Mouse (Mus musculus): ENCODE results near the gene Ikbkg. TPM values are rescaled to one million over a fixed set of nuclear protein-coding genes. Genes with fewer than 3 reads are reported as not detected.

Gene Ikbkg
- polyA plus RNA-seq, 1 experiment from 2014 or later: 18.3 TPM

- H3K4me2 ChIP-seq (ENCODE audit: low read depth, low read length): no peak overlapping the region
- 81% methylated on average over 2 of the region's 2 CpGs for WGBS
- no peaks in the 10 kb centered on the region for H3K36me3 ChIP-seq (ENCODE audit: control insufficient read depth, insufficient read depth, low read length)
- no peaks in the 10 kb centered on the region for H3K9me3 ChIP-seq (ENCODE audit: control insufficient read depth, low read length)
- H3K9ac ChIP-seq (replicated peaks; ENCODE audit: low read depth, low read length): no peak overlapping the region
- no peaks in the 10 kb centered on the region for H3K4me1 ChIP-seq (ENCODE audit: control insufficient read depth, insufficient read depth, low read length)
- no peaks in the 10 kb centered on the region for H3K27me3 ChIP-seq (ENCODE audit: control insufficient read depth, insufficient read depth, low read length)
- ATAC-seq (ENCODE audit: low read depth): no peak
- H3K4me3 ChIP-seq (ENCODE audit: low read depth, low read length): no peak overlapping the region
- H3K27ac ChIP-seq (ENCODE audit: low read depth, low read length): no peak overlapping the region
These were observed 8.6 kb upstream of the Ikbkg start for GRCm38 (mm10) chrX:74384451-74384850.

GRCm38 (mm10) chrX:74388153-74388552, 4.9 kb upstream of the Ikbkg start:
- H3K4me2 ChIP-seq (ENCODE audit: low read depth, low read length): no peak overlapping the region
- H3K27me3 ChIP-seq (ENCODE audit: control insufficient read depth, insufficient read depth, low read length): no peaks in the 10 kb centered on the region
- peaks cover 3% of the 10 kb centered on the region; the same call in 1 of the 2 replicates for H3K4me1 ChIP-seq (ENCODE audit: control insufficient read depth, insufficient read depth, low read length)
- no peaks in the 10 kb centered on the region for H3K9me3 ChIP-seq (ENCODE audit: control insufficient read depth, low read length)
- no peak overlapping the region for H3K9ac ChIP-seq (replicated peaks; ENCODE audit: low read depth, low read length)
- no peak overlapping the region for H3K4me3 ChIP-seq (ENCODE audit: low read depth, low read length)
- H3K27ac ChIP-seq (ENCODE audit: low read depth, low read length): no peak overlapping the region
- H3K36me3 ChIP-seq (ENCODE audit: control insufficient read depth, insufficient read depth, low read length): no peaks in the 10 kb centered on the region
- ATAC-seq (ENCODE audit: low read depth): no peak

- H3K36me3 ChIP-seq (ENCODE audit: control insufficient read depth, insufficient read depth, low read length): no peaks in the 10 kb centered on the region
- no peak overlapping the region for H3K4me2 ChIP-seq (ENCODE audit: low read depth, low read length)
- no peak overlapping the region for H3K4me3 ChIP-seq (ENCODE audit: low read depth, low read length)
- H3K27me3 ChIP-seq (ENCODE audit: control insufficient read depth, insufficient read depth, low read length): no peaks in the 10 kb centered on the region
- H3K4me1 ChIP-seq (ENCODE audit: control insufficient read depth, insufficient read depth, low read length): no peaks in the 10 kb centered on the region
- WGBS: 80% methylated on average over 3 of the region's 3 CpGs
- no peaks in the 10 kb centered on the region for H3K9me3 ChIP-seq (ENCODE audit: control insufficient read depth, low read length)
- no peak for ATAC-seq (ENCODE audit: low read depth)
- no peak overlapping the region for H3K27ac ChIP-seq (ENCODE audit: low read depth, low read length)
- H3K9ac ChIP-seq (replicated peaks; ENCODE audit: low read depth, low read length): no peak overlapping the region
These were observed 7.0 kb downstream of the Ikbkg start for GRCm38 (mm10) chrX:74400136-74400535.

- no peaks in the 10 kb centered on the region for H3K36me3 ChIP-seq (ENCODE audit: control insufficient read depth, insufficient read depth, low read length)
- no peaks in the 10 kb centered on the region for H3K27me3 ChIP-seq (ENCODE audit: control insufficient read depth, insufficient read depth, low read length)
- no peak overlapping the region for H3K9ac ChIP-seq (replicated peaks; ENCODE audit: low read depth, low read length)
- H3K4me1 ChIP-seq (ENCODE audit: control insufficient read depth, insufficient read depth, low read length): no peaks in the 10 kb centered on the region
- H3K9me3 ChIP-seq (ENCODE audit: control insufficient read depth, low read length): no peaks in the 10 kb centered on the region
- 52% methylated on average over 2 of the region's 2 CpGs for WGBS
- ATAC-seq (ENCODE audit: low read depth): no peak
- H3K4me2 ChIP-seq (ENCODE audit: low read depth, low read length): no peak overlapping the region
- no peak overlapping the region for H3K27ac ChIP-seq (ENCODE audit: low read depth, low read length)
- H3K4me3 ChIP-seq (ENCODE audit: low read depth, low read length): no peak overlapping the region
These were observed 15.2 kb downstream of the Ikbkg start for GRCm38 (mm10) chrX:74408340-74408739.

- Histone ChIP-seq H3K4me2 (ENCODE audit: low read depth, low read length) (no peak overlapping the region), H3K4me1 (ENCODE audit: control insufficient read depth, insufficient read depth, low read length) (no peaks in the 10 kb centered on the region), H3K9me3 (ENCODE audit: control insufficient read depth, low read length) (no peaks in the 10 kb centered on the region), H3K36me3 (ENCODE audit: control insufficient read depth, insufficient read depth, low read length) (no peaks in the 10 kb centered on the region), H3K4me3 (ENCODE audit: low read depth, low read length) (no peak overlapping the region), H3K27me3 (ENCODE audit: control insufficient read depth, insufficient read depth, low read length) (no peaks in the 10 kb centered on the region), H3K9ac (replicated peaks; ENCODE audit: low read depth, low read length) (no peak overlapping the region), H3K27ac (ENCODE audit: low read depth, low read length) (no peak overlapping the region)
- peak; percentile 84 for ATAC-seq (ENCODE audit: low read depth)
These were observed 20.3 kb downstream of the Ikbkg start for GRCm38 (mm10) chrX:74413377-74413776.

- Histone ChIP-seq H3K9me3 (ENCODE audit: control insufficient read depth, low read length) (no peaks in the 10 kb centered on the region), H3K4me1 (ENCODE audit: control insufficient read depth, insufficient read depth, low read length) (0 out of 2 replicates have a peak, but pooled peaks cover 4% of the 10 kb centered on the region), H3K36me3 (ENCODE audit: control insufficient read depth, insufficient read depth, low read length) (no peaks in the 10 kb centered on the region), H3K4me2 (ENCODE audit: low read depth, low read length) (no peak overlapping the region), H3K27ac (ENCODE audit: low read depth, low read length) (no peak overlapping the region), H3K9ac (replicated peaks; ENCODE audit: low read depth, low read length) (no peak overlapping the region), H3K27me3 (ENCODE audit: control insufficient read depth, insufficient read depth, low read length) (no peaks in the 10 kb centered on the region), H3K4me3 (ENCODE audit: low read depth, low read length) (no peak overlapping the region)
- ATAC-seq (ENCODE audit: low read depth): no peak
These were observed 31.4 kb downstream of the Ikbkg start for GRCm38 (mm10) chrX:74424443-74424842.

GRCm38 (mm10) chrX:74425195-74425594, 32.1 kb downstream of the Ikbkg start:
- no peaks in the 10 kb centered on the region for H3K9me3 ChIP-seq (ENCODE audit: control insufficient read depth, low read length)

GRCm38 (mm10) chrX:74426256-74426655, 33.2 kb downstream of the Ikbkg start:
- Histone ChIP-seq H3K36me3 (ENCODE audit: control insufficient read depth, insufficient read depth, low read length) (no peaks in the 10 kb centered on the region), H3K4me3 (ENCODE audit: low read depth, low read length) (no peak overlapping the region), H3K9ac (replicated peaks; ENCODE audit: low read depth, low read length) (no peak overlapping the region), H3K27ac (ENCODE audit: low read depth, low read length) (no peak overlapping the region), H3K9me3 (ENCODE audit: control insufficient read depth, low read length) (no peaks in the 10 kb centered on the region), H3K27me3 (ENCODE audit: control insufficient read depth, insufficient read depth, low read length) (no peaks in the 10 kb centered on the region), H3K4me2 (ENCODE audit: low read depth, low read length) (no peak overlapping the region), H3K4me1 (ENCODE audit: control insufficient read depth, insufficient read depth, low read length) (peaks cover 8% of the 10 kb centered on the region; the same call in 1 of the 2 replicates)
- ATAC-seq (ENCODE audit: low read depth): no peak
- 78% methylated on average over 1 of the region's 1 CpGs for WGBS

More at GRCm38 (mm10) chrX:74425195-74425594, 32.1 kb downstream of the Ikbkg start:
- Histone ChIP-seq H3K4me2 (ENCODE audit: low read depth, low read length) (no peak overlapping the region), H3K36me3 (ENCODE audit: control insufficient read depth, insufficient read depth, low read length) (no peaks in the 10 kb centered on the region), H3K4me3 (ENCODE audit: low read depth, low read length) (no peak overlapping the region), H3K27ac (ENCODE audit: low read depth, low read length) (no peak overlapping the region), H3K9ac (replicated peaks; ENCODE audit: low read depth, low read length) (no peak overlapping the region), H3K4me1 (ENCODE audit: control insufficient read depth, insufficient read depth, low read length) (peaks cover 7% of the 10 kb centered on the region; the same call in 1 of the 2 replicates), H3K27me3 (ENCODE audit: control insufficient read depth, insufficient read depth, low read length) (no peaks in the 10 kb centered on the region)
- WGBS: 97% methylated on average over 4 of the region's 4 CpGs
- ATAC-seq (ENCODE audit: low read depth): no peak

- H3K4me1 ChIP-seq (ENCODE audit: control insufficient read depth, insufficient read depth, low read length): peaks cover 8% of the 10 kb centered on the region; the same call in 1 of the 2 replicates
- 77% methylated on average over 3 of the region's 3 CpGs for WGBS
These were observed 34.0 kb downstream of the Ikbkg start for GRCm38 (mm10) chrX:74427116-74427515.

More at GRCm38 (mm10) chrX:74427116-74427515, 34.0 kb downstream of the Ikbkg start:
- ATAC-seq (ENCODE audit: low read depth): no peak
- Histone ChIP-seq H3K27me3 (ENCODE audit: control insufficient read depth, insufficient read depth, low read length) (no peaks in the 10 kb centered on the region), H3K9me3 (ENCODE audit: control insufficient read depth, low read length) (no peaks in the 10 kb centered on the region), H3K36me3 (ENCODE audit: control insufficient read depth, insufficient read depth, low read length) (no peaks in the 10 kb centered on the region), H3K27ac (ENCODE audit: low read depth, low read length) (no peak overlapping the region), H3K4me3 (ENCODE audit: low read depth, low read length) (no peak overlapping the region), H3K4me2 (ENCODE audit: low read depth, low read length) (no peak overlapping the region), H3K9ac (replicated peaks; ENCODE audit: low read depth, low read length) (no peak overlapping the region)
